Mouse (Mus musculus): ENCODE measurements around the gene Vps18. TPM values are rescaled to one million over a fixed set of nuclear protein-coding genes. Genes with fewer than 3 reads are reported as not detected.

Gene Vps18
- polyA plus RNA-seq, 1 experiment from 2014 or later: 7.7 TPM

- H3K27ac ChIP-seq (replicated peaks): no peak overlapping the region
- H3K4me1 ChIP-seq (replicated peaks; ENCODE audit: control insufficient read depth, insufficient read depth): no peaks in the 10 kb centered on the region
- WGBS: 42% methylated on average over 6 of the region's 6 CpGs
- no peak for DNase-seq (ENCODE audit: low spot score)
- no peak overlapping the region for H3K4me3 ChIP-seq (ENCODE audit: low read depth, low read length)
- H3K27me3 ChIP-seq (ENCODE audit: control insufficient read depth, insufficient read depth, low read length): no peaks in the 10 kb centered on the region
- H3K9me3 ChIP-seq (ENCODE audit: control insufficient read depth, low read length): no peaks in the 10 kb centered on the region
- no peak for TF ChIP-seq CTCF (IDR thresholded peaks at IDR 0.05; ENCODE audit: low read depth)
- no peak for TF ChIP-seq EP300 (optimal IDR thresholded peaks at IDR 0.05)
- no peak overlapping the region for H3K4me2 ChIP-seq (replicated peaks; ENCODE audit: low read depth)
- ATAC-seq (ENCODE audit: low FRiP score, low TSS enrichment): no peak
- no peaks in the 10 kb centered on the region for H3K36me3 ChIP-seq (ENCODE audit: control insufficient read depth, insufficient read depth, low read length)
- no peak overlapping the region for H3K9ac ChIP-seq (ENCODE audit: low read length)
Observed at GRCm38 (mm10) chr2:119344537-119345138, 56.1 kb downstream of the Vps18 start.

Other genes with a start within 250 kb of the Vps18 start
- 9.9 and 15.5 TPM in 2 replicates for gene Knl1, start 241.6 kb upstream of the Vps18 start, polyA plus RNA-seq (2015; fragmentation: Nextera tagmentation; extraction: Ambion mirVana)
- gene Rad51, start 175.9 kb upstream of the Vps18 start, polyA plus RNA-seq (2015; fragmentation: Nextera tagmentation; extraction: Ambion mirVana): 11.2 and 12.9 TPM in 2 replicates
- 40.1 and 40.5 TPM in 2 replicates for gene Rmdn3, start 131.7 kb upstream of the Vps18 start, polyA plus RNA-seq (2015; fragmentation: Nextera tagmentation; extraction: Ambion mirVana)
- gene Gchfr, start 121.0 kb upstream of the Vps18 start, polyA plus RNA-seq (2015; fragmentation: Nextera tagmentation; extraction: Ambion mirVana): 1.3 and 1.5 TPM in 2 replicates
- 4.3 and 4.9 TPM in 2 replicates for gene Gm14137, start 114.2 kb upstream of the Vps18 start, polyA plus RNA-seq (2015; fragmentation: Nextera tagmentation; extraction: Ambion mirVana)
- gene Zfyve19, start 80.1 kb upstream of the Vps18 start, polyA plus RNA-seq (2015; fragmentation: Nextera tagmentation; extraction: Ambion mirVana): 28.5 and 30.9 TPM in 2 replicates
- 11.7 and 12.5 TPM in 2 replicates for gene Dnajc17, start 79.9 kb upstream of the Vps18 start, polyA plus RNA-seq (2015; fragmentation: Nextera tagmentation; extraction: Ambion mirVana)
- gene Ppp1r14d, start 58.8 kb upstream of the Vps18 start, polyA plus RNA-seq (2015; fragmentation: Nextera tagmentation; extraction: Ambion mirVana): 0.57 and 0.81 TPM in 2 replicates
- gene Spint1, start 51.4 kb upstream of the Vps18 start, polyA plus RNA-seq (2015; fragmentation: Nextera tagmentation; extraction: Ambion mirVana): 70.9 and 80.2 TPM in 2 replicates
- 17.0 and 19.4 TPM in 2 replicates for gene Rhov, start 17.5 kb upstream of the Vps18 start, polyA plus RNA-seq (2015; fragmentation: Nextera tagmentation; extraction: Ambion mirVana)
- gene Dll4, start 37.0 kb downstream of the Vps18 start, polyA plus RNA-seq (2015; fragmentation: Nextera tagmentation; extraction: Ambion mirVana): 3.7 TPM in 2 replicates
- gene Chac1, start 62.5 kb downstream of the Vps18 start, polyA plus RNA-seq (2015; fragmentation: Nextera tagmentation; extraction: Ambion mirVana): 2.0 and 2.6 TPM in 2 replicates
- 1.9 and 2.0 TPM in 2 replicates for gene Ino80, start 188.9 kb downstream of the Vps18 start, polyA plus RNA-seq (2015; fragmentation: Nextera tagmentation; extraction: Ambion mirVana)

Measured in stomach, postnatal 0 days (tissue).